Mouse (Mus musculus) brown adipose tissue, adult 24 weeks (tissue): ENCODE results near the gene Psmc3ip. TPM values are rescaled to one million over a fixed set of nuclear protein-coding genes. Genes with fewer than 3 reads are reported as not detected.

Source experiments
- H3K27ac ChIP-seq: fragments of 200-500 bp; replicated peaks from 2 replicates; pipeline ENCODE4 v1.5.1; 2012; ENCODE audit warnings: low read depth, mild to moderate bottlenecking, low read length
- H3K4me1 ChIP-seq: fragments of 200-500 bp; 2 replicates; pipeline ENCODE4 v1.6.1; 2012; ENCODE audit warnings: low read length, mixed read lengths; ENCODE audit not compliant: control insufficient read depth, insufficient read depth, insufficient read length
- H3K4me3 ChIP-seq: fragments of 200-500 bp; 2 replicates; pipeline ENCODE4 v1.5.1; 2012; ENCODE audit warnings: low read depth, mild to moderate bottlenecking, low read length, moderate library complexity; ENCODE audit not compliant: insufficient read depth
- polyA plus RNA-seq: library from polyadenylated mRNA; stranded (reverse); fragments of >200 nt; gene quantifications from 2 replicates; pipeline ENCODE4 v1.2.4, GENCODE M21; 2012; ENCODE audit not compliant: missing spikeins, insufficient read depth, insufficient read length

Gene Psmc3ip
- 1.7 and 3.6 TPM in 2 replicates for polyA plus RNA-seq

DNA sequence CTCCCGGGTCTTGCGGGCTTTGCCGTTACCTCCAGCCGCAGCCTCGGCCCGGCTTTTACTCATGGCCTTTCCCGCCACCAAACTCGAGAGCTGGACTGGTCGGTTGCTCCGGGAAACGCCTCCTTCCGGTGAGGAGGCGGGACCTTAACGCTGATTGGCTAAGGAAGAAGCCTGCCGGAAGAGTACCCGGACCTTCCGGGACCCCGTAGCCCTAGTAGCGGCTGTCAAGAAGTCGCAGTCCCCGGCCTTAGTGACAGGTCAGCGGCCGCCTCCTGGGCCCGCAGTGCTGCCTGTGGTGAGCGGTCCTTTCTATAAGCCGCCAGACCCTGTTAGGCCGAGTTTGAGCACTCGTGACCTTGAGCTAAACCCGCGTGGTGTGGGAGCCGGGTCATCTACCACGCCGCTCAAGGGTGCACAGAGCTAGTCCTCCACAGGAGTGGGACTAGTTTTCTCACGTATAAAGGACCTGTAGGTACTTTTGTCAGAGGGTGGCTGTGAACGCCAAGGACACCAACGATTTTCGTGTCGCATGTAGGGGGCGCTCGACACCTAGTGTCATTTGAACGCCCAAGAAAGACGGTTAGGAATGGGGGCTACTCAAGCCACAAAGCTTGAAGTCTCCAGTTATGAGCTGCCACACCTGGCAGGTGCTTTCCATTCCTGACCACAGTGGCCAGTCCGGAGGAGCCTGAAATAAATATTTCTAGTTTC, at the start of gene Psmc3ip:
Psmc3ip (minus strand) TSS at position 123 of the 711 bp plus-strand sequence.
- Histone ChIP-seq H3K4me3 (peak within 1 kb of the TSS; percentile 78), H3K4me1 (no peaks in the 10 kb centered on the region), H3K27ac (peak within 1 kb of the TSS; percentile 92)

GRCm38 (mm10) chr11:101143338-101144225, 48.3 kb upstream of the Psmc3ip start:
- Histone ChIP-seq H3K27ac (no peak overlapping the region), H3K4me3 (peak overlapping the region; percentile 41), H3K4me1 (peaks cover 6% of the 10 kb centered on the region; the same call in 1 of the 2 replicates)

DNA sequence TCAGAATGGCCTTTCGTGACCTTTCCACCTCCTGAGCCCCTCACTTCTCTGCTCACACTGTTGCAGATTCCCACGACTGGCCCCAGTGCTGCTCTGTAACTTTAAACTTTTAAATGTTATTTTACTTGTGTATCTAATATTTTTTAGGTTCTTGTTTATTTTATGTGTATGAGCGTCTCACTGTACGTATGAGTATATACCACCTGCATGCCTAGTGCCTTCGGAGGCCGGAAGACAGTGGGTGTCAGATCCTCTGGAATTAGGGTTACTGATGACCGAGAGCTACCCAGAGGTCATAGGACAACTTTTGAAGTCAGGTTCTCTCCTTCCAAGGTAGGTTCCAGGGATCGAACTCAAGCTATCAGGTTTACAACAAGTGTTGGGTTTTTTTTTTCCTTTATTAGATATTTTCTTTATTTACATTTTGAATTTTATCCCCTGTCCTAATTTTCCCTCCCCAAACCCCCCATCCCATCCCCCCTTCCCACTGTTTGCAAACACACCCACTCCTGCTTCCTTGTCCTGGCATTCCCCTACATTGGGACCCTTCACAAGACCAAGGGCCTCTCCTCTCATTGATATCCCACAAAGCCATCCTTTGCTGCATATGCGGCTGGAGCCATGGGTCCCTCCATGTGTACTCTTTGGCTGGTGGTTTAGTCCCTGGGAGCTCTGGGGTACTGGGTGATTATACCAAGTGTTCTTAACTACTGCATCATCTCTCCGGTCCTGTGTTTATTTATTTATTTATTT, 47.2 kb upstream of the Psmc3ip start:
- peaks cover 6% of the 10 kb centered on the region; the same call in 1 of the 2 replicates for H3K4me1 ChIP-seq
- H3K4me3 ChIP-seq, result no peak overlapping the region
- H3K27ac ChIP-seq, result no peak overlapping the region

DNA sequence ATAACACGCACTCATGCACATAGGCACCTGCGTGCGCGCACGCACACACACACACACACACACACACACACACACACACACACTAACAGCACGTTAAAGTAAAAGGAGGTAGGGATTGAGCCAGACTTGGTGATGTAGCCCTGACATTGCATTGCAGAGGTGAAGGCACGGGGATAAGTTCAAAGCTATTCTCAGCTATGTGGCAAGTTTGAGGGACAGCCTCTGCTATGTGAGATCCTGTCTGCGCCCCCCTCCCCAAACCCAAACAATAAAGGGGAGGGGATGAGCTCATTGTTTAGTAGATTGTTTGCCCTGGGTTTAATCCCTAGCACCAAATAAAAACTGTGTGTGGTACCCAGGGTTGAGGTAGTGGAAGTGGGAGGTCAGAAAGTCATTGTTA, 45.9 kb upstream of the Psmc3ip start:
- no peak overlapping the region for H3K4me3 ChIP-seq
- peaks cover 6% of the 10 kb centered on the region; the same call in 1 of the 2 replicates for H3K4me1 ChIP-seq
- H3K27ac ChIP-seq, result no peak overlapping the region

GRCm38 (mm10) chr11:101140164-101140819, 45.1 kb upstream of the Psmc3ip start:
- Histone ChIP-seq H3K4me3 (peak overlapping the region; percentile 47), H3K27ac (no peak overlapping the region), H3K4me1 (peaks cover 6% of the 10 kb centered on the region; the same call in 1 of the 2 replicates)

- H3K4me3 ChIP-seq, result peak overlapping the region; percentile 11; the same call in 1 of the 2 replicates
- H3K4me1 ChIP-seq, result peaks cover 8% of the 10 kb centered on the region; the same call in 1 of the 2 replicates
Measured at GRCm38 (mm10) chr11:101138536-101139181, 43.4 kb upstream of the Psmc3ip start.

GRCm38 (mm10) chr11:101137000-101137399, 41.8 kb upstream of the Psmc3ip start:
- no peak overlapping the region for H3K27ac ChIP-seq
- H3K4me1 ChIP-seq, result peaks cover 10% of the 10 kb centered on the region; the same call in 1 of the 2 replicates
- H3K4me3 ChIP-seq, result no peak overlapping the region

More at GRCm38 (mm10) chr11:101138536-101139181, 43.4 kb upstream of the Psmc3ip start:
- H3K27ac ChIP-seq, result no peak overlapping the region

GRCm38 (mm10) chr11:101134217-101134865, 39.1 kb upstream of the Psmc3ip start:
- Histone ChIP-seq H3K4me1 (peaks cover 20% of the 10 kb centered on the region), H3K27ac (peak overlapping the region; percentile 98), H3K4me3 (no peak overlapping the region)

DNA sequence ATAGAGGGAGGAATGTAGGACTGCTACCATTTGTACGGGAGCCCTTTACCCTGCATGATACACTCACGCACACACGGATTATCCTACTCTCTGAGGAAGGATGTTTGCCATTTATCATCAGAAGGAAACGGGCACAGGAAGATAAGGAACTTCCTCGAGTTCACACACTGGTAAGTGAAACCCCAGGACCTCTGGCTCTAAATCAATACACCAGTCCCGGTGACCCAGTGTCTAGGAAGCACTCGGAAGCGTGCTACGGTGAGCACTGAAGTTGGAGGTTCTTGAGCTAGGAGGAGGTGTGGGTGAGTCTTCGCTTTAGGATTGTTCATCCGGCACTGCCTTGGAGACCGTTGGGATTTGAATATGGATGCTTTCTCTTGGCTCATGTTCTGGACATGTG, 37.8 kb upstream of the Psmc3ip start:
- H3K4me3 ChIP-seq, result no peak overlapping the region
- 0 out of 2 replicates have a peak overlapping the region, but pooled peaks have one; percentile 8 for H3K27ac ChIP-seq
- peaks cover 20% of the 10 kb centered on the region for H3K4me1 ChIP-seq

DNA sequence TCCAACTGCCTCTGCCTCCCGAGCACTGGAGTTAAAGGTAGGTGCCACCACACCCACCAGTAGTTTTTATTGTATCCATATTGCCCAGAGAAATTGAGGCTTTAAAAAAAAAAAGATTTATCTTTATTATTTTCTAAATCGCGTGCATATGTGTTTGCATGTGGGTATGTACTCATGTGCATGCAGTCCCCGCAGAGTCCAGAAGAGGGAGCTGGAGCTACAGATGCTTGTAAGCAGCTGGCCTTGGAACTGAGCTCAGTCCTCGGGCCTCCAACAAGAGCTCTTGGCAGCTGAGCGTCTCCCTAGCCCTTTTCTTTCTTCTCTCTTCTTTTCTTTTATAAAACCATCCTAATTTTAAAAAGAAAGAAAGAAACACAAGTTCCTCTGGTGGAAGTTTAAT, 36.5 kb upstream of the Psmc3ip start:
- Histone ChIP-seq H3K4me1 (peaks cover 20% of the 10 kb centered on the region), H3K4me3 (no peak overlapping the region), H3K27ac (0 out of 2 replicates have a peak overlapping the region, but pooled peaks have one; percentile 9)

DNA sequence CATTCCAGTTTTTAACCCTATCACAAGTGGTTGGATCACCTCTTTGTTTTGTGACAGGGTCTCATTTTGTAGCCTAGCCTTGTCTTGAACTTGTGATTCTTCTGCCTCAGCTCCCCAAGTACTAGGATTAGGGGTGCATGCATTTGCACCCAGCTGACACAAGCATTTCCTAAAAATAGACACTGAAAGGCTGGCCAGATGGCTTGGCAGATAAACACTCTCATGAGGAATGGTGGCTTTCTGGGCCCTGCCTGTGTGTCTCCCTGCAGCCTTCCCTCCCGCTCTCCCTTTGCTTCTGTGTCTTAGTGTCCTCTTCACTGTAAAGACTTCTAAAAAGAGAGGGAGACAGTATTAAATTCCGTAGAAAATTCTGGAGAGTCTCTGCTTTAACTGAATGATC, 36.0 kb upstream of the Psmc3ip start:
- H3K4me3 ChIP-seq, result no peak overlapping the region
- H3K27ac ChIP-seq, result peak overlapping the region; percentile 93; the same call in 1 of the 2 replicates
- H3K4me1 ChIP-seq, result peaks cover 20% of the 10 kb centered on the region

DNA sequence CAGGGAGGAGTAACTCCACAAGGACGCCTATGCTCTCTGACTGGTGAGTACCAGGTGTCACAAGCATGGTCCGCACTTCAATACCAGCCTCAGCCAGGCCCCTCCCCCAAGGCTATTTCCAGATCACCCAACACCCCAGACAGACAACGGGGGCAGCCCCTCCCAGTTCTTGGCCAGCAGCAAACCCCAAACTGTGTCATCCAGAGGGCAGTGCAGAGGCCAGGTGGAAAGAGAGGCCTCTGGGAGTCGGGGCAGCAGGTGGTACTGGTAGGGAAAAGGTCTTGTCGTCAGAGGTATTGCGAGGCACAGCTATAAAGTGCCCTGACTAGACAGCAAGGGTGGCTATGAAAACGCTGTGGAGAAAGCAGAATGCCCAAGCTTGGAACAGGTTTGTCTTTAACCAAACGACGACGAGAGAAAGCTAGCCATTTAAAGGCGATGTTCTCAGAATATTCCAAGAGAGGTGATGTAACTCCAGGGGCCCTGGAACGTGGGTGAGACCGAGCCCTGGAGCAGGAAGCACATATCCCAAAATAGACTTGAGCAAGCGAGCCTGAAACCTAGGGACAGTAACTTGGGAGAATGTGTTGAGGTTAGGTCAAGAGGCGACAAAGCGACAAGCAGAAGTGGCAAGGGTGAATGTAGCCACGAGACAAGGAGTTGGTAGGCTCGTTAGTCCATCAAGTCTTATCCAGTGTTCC, 35.0 kb upstream of the Psmc3ip start:
- Histone ChIP-seq H3K4me3 (no peak overlapping the region), H3K27ac (peak overlapping the region; percentile 93), H3K4me1 (peaks cover 20% of the 10 kb centered on the region)

- Histone ChIP-seq H3K4me3 (no peak overlapping the region), H3K4me1 (peaks cover 17% of the 10 kb centered on the region), H3K27ac (peak overlapping the region; percentile 47)
Measured at GRCm38 (mm10) chr11:101128996-101129577, 33.9 kb upstream of the Psmc3ip start.
